Mouse (Mus musculus): ENCODE results near the gene Cry1. TPM values are rescaled to one million over a fixed set of nuclear protein-coding genes. Genes with fewer than 3 reads are reported as not detected.
A peak's percentile ranks its signal among the peaks of the same experiment; 100 is the strongest.

The Cry1 gene
- polyA plus RNA-seq, 1 experiment from 2014 or later, result 31.3 TPM

GRCm38 (mm10) chr10:85102247-85103084 is 82.4 kb downstream of the Cry1 start, which contains the start of the genes Fhl4 and Tmem263:
Gene Fhl4, minus strand, starts transcription at chr10:85102495.
Gene Tmem263, plus strand, starts transcription at chr10:85102627.
- no peaks in the 10 kb centered on the region for H3K9me3 ChIP-seq
- ATAC-seq, result peak; percentile 94
- H3K9ac ChIP-seq (replicated peaks), result peak within 1 kb of the TSS; percentile 90
- peaks cover 24% of the 10 kb centered on the region for H3K4me1 ChIP-seq (replicated peaks)
- under 1% methylated on average over 69 of the region's 96 CpGs for WGBS
- peak within 1 kb of the TSS; percentile 97 for H3K4me2 ChIP-seq (replicated peaks)
- no peaks in the 10 kb centered on the region for H3K27me3 ChIP-seq
- no peaks in the 10 kb centered on the region for H3K36me3 ChIP-seq
- peak within 1 kb of the TSS; percentile 89 for H3K27ac ChIP-seq
- H3K4me3 ChIP-seq (replicated peaks), result peak within 1 kb of the TSS; percentile 96

DNA sequence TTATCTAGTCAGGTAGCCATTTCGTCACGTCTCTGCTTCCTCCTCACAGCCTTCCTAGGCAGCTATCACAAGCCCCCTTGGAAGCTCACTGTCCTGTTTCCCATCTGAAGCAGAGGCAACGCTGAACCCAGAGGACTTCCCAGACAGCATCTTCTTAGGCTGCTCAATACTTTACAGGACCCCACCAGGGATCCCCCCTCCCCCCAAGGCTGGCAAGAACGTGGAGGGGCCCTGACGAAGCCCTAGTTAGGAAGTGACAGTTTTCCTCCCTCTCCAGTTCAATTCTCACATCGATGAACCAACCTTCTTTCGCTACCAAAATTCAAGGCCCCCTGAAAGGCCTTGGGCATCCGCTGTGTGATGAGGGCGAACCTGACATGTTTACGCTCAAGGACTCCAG is 83.0 kb downstream of the Cry1 start:
- H3K27me3 ChIP-seq, result no peaks in the 10 kb centered on the region
- peak overlapping the region; percentile 89 for H3K27ac ChIP-seq
- H3K4me3 ChIP-seq (replicated peaks), result peak overlapping the region; percentile 96
- H3K9me3 ChIP-seq, result no peaks in the 10 kb centered on the region
- H3K36me3 ChIP-seq, result no peaks in the 10 kb centered on the region
- ATAC-seq, result peak; percentile 52
- 2% methylated on average over 10 of the region's 10 CpGs for WGBS
- H3K4me2 ChIP-seq (replicated peaks), result peak overlapping the region; percentile 97
- H3K9ac ChIP-seq (replicated peaks), result peak overlapping the region; percentile 89
- peaks cover 24% of the 10 kb centered on the region for H3K4me1 ChIP-seq (replicated peaks)

Other genes with a start within 250 kb of the Cry1 start
- gene Fhl4, start 82.6 kb downstream of the Cry1 start, polyA plus RNA-seq (2015; fragmentation: Nextera tagmentation; extraction: Ambion mirVana), result 1.8 and 2.7 TPM in 2 replicates
- 55.9 and 59.9 TPM in 2 replicates for gene Tmem263, start 82.4 kb downstream of the Cry1 start, polyA plus RNA-seq (2015; fragmentation: Nextera tagmentation; extraction: Ambion mirVana)
- 31.8 and 37.0 TPM in 2 replicates for gene Mterf2, start 57.0 kb downstream of the Cry1 start, polyA plus RNA-seq (2015; fragmentation: Nextera tagmentation; extraction: Ambion mirVana)
- 10.3 and 10.7 TPM in 2 replicates for gene Btbd11, start 201.8 kb upstream of the Cry1 start, polyA plus RNA-seq (2015; fragmentation: Nextera tagmentation; extraction: Ambion mirVana)

Measured in midbrain, embryonic 13.5 days (tissue).